ENCODE assay signal across 12 mouse cellular contexts in the genomic region with DNA sequence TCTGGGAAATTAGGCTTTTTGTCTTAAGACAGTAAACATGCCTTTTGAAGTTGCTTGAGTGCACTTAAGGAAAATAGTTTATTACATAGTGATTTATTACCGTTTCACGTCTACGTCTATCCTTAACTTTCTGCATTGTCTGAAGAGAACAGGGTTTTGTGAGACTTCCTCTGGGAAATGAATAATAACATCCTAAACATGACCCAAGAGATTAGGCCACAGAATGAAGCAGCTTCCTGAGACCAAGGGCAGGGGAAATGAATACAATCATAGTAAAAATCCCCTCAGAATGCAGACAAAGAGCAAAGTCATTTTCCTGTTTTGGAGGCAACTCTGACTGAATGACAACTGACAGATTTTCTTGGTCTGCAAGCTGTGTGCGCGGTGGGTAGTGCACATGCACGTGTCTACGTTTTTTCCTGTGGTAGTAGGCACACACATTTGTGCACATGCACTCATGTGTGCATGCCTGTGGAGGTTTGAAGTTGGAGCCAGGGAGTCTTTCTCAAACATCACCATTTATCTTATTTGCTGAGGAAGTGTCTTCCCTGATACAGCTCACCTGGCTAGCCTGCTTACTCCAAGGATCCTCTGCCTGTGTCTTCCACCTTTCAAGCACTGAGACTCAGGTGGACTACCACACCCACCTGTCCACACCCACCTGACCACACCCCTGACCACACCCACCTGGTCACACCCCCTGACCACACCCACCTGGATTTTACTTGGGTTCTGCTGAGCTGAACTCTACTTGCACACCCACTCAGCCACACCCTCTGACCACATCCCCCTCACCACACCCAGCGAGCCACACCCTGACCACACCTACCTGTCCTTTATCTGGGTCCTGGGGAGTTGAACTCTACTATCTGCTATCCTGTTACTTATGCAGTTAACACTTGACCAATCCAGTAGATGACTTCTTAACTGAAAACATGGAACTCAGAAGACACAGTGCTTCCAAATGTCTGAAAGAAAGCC. TPM values are rescaled to one million over a fixed set of nuclear protein-coding genes. Genes with fewer than 3 reads are reported as not detected.
DNase-seq lines count a peak whose midpoint lies in the region; ATAC-seq and TF ChIP-seq lines count a peak whose summit lies in the region.
"Had no signal": no experiment of that assay in that cellular context is flagged by ENCODE, and none has a peak within 500 bp of the region (broad histone marks: within the 10 kb centered on the region; RNA-seq: fewer than 3 reads in every experiment).

No protein-coding gene starts in this region.

- H3K4me2 ChIP-seq in CH12.LX (ENCODE audit: insufficient read depth, low read depth, poor library complexity, severe bottlenecking) = no peak overlapping the region
- no peak overlapping the region for H3K4me2 ChIP-seq in liver, embryonic 16.5 days (ENCODE audit: low read depth, low read length)
- H3K4me2 ChIP-seq in forebrain, embryonic 16.5 days (ENCODE audit: low read length) = no peak overlapping the region
- H3K4me2 ChIP-seq: forebrain, embryonic 12.5 days; stomach, embryonic 15.5 days had no signal

- dilution Hi-C loops in CH12.LX (cut with MboI; ENCODE audit: extremely low pct_ligation_motif_present, extremely low pct_unique_long_range_greater_than_20kb, low sequenced_read_pairs) = no loop called here

- in situ Hi-C loops in CH12.LX (cut with MboI; ENCODE audit: low pct_ligation_motif_present, low pct_unique_long_range_greater_than_20kb, low sequenced_read_pairs) = no loop called here

- peak; percentile 32 for ATAC-seq in liver, embryonic 16.5 days (ENCODE audit: low read depth)
- ATAC-seq in forebrain, embryonic 16.5 days = no peak

- TF ChIP-seq RAD21 in CH12.LX (IDR thresholded peaks at IDR 0.05; ENCODE audit: low read depth, low read length) = no peak

- TF ChIP-seq EP300 in CH12.LX (IDR thresholded peaks at IDR 0.05; ENCODE audit: low read length) = no peak

- H3K4me3 ChIP-seq in kidney, adult 2 months (ENCODE audit: insufficient read depth, low read depth, low read length) = no peak overlapping the region
- H3K4me3 ChIP-seq in CH12.LX (replicated peaks in 1 of 3; ENCODE audit: low read depth in 2 of 3, low read length in 2 of 3, poor library complexity in 1 of 3) = no peak overlapping the region
- H3K4me3 ChIP-seq in liver, embryonic 16.5 days (ENCODE audit: low read depth, low read length) = no peak overlapping the region
- H3K4me3 ChIP-seq in forebrain, embryonic 16.5 days (replicated peaks; ENCODE audit: low read length) = no peak overlapping the region
- H3K4me3 ChIP-seq: forebrain, embryonic 12.5 days; stomach, embryonic 15.5 days had no signal

- no peaks in the 10 kb centered on the region for H3K79me2 ChIP-seq in CH12.LX (replicated peaks; ENCODE audit: control insufficient read depth, extremely low read depth, insufficient read depth, poor library complexity, severe bottlenecking)

- 75% methylated on average over 8 of the region's 8 CpGs for WGBS in kidney, adult 2 months
- WGBS in liver, embryonic 16.5 days (ENCODE audit: insufficient replicate concordance) = 38% methylated on average over 8 of the region's 8 CpGs
- 92% methylated on average over 8 of the region's 8 CpGs for WGBS in forebrain, embryonic 16.5 days

- H3K27me3 ChIP-seq in kidney, adult 2 months (replicated peaks; ENCODE audit: control insufficient read depth, insufficient read depth, low read length) = no peaks in the 10 kb centered on the region
- no peaks in the 10 kb centered on the region for H3K27me3 ChIP-seq in CH12.LX (replicated peaks)
- no peaks in the 10 kb centered on the region for H3K27me3 ChIP-seq in liver, embryonic 16.5 days (ENCODE audit: control insufficient read depth, insufficient read depth, low read depth, low read length)
- H3K27me3 ChIP-seq in forebrain, embryonic 16.5 days (replicated peaks; ENCODE audit: control insufficient read depth, insufficient read depth, low read length) = no peaks in the 10 kb centered on the region
- H3K27me3 ChIP-seq: forebrain, embryonic 12.5 days; stomach, embryonic 15.5 days had no signal

- no peaks in the 10 kb centered on the region for H3K4me1 ChIP-seq in kidney, adult 2 months (ENCODE audit: control insufficient read depth, insufficient read depth, low read length)
- peaks cover 0 to 9% of the 10 kb centered on the region in 2 experiments; a peak in 2 of 4 replicates for H3K4me1 ChIP-seq in CH12.LX (ENCODE audit: control insufficient read depth in 1 of 2, insufficient read depth in 2 of 2)
- H3K4me1 ChIP-seq in liver, embryonic 16.5 days (ENCODE audit: control insufficient read depth, low read depth, low read length) = no peaks in the 10 kb centered on the region; the same call in 1 of the 2 replicates
- H3K4me1 ChIP-seq in forebrain, embryonic 16.5 days (replicated peaks; ENCODE audit: control insufficient read depth, insufficient read depth, low read length) = no peaks in the 10 kb centered on the region
- H3K4me1 ChIP-seq: forebrain, embryonic 12.5 days; stomach, embryonic 15.5 days had no signal

- peak; percentile 42 for DNase-seq in kidney, adult 2 months
- no peak for DNase-seq in kidney, adult 18-20 months
- DNase-seq in CH12.LX (ENCODE audit: extremely low read depth) = peak; percentile 8
- DNase-seq in c-Kit-positive CD71-positive TER-119-negative erythroid progenitor cells, embryonic 14.5 days (ENCODE audit: low read depth) = peak; percentile 15
- DNase-seq in ovary, postnatal 10 days (ENCODE audit: low spot score) = no peak
- no peak for DNase-seq in adrenal gland, postnatal 10 days
- DNase-seq: cerebellum, adult 11 months; retina, postnatal 1 day had no signal

- H3K9me3 ChIP-seq in CH12.LX (replicated peaks; ENCODE audit: low read length) = no peaks in the 10 kb centered on the region
- H3K9me3 ChIP-seq in liver, embryonic 16.5 days (replicated peaks; ENCODE audit: control insufficient read depth, low read length) = no peaks in the 10 kb centered on the region
- H3K9me3 ChIP-seq in forebrain, embryonic 16.5 days (ENCODE audit: control insufficient read depth, low read length) = no peaks in the 10 kb centered on the region
- H3K9me3 ChIP-seq: forebrain, embryonic 12.5 days; stomach, embryonic 15.5 days had no signal

- TF ChIP-seq POLR2A in kidney, adult 2 months (IDR thresholded peaks at IDR 0.05; ENCODE audit: low read depth, low read length) = no peak
- no peak for TF ChIP-seq POLR2A in CH12.LX (IDR thresholded peaks at IDR 0.05; ENCODE audit: low read depth, low read length)

- no peak for TF ChIP-seq CTCF in kidney, adult 2 months (conservative IDR thresholded peaks at IDR 0.05; ENCODE audit: insufficient read depth, insufficient read length, low read depth, low read length)
- no peak for TF ChIP-seq CTCF in CH12.LX (conservative IDR thresholded peaks at IDR 0.05 in 1 of 2, IDR thresholded peaks at IDR 0.05 in 1 of 2; ENCODE audit: low read depth in 2 of 2, low read length in 2 of 2)

- H3K27ac ChIP-seq in kidney, adult 2 months (ENCODE audit: insufficient read depth, low read depth, low read length) = no peak overlapping the region
- no peak overlapping the region for H3K27ac ChIP-seq in CH12.LX (ENCODE audit: insufficient read depth, low read depth)
- H3K27ac ChIP-seq in liver, embryonic 16.5 days (ENCODE audit: low read length) = no peak overlapping the region
- H3K27ac ChIP-seq in forebrain, embryonic 16.5 days (ENCODE audit: low read length) = no peak overlapping the region
- H3K27ac ChIP-seq: forebrain, embryonic 12.5 days had no signal

- H3K36me3 ChIP-seq in kidney, adult 2 months (ENCODE audit: control insufficient read depth, insufficient read depth, low read length) = no peaks in the 10 kb centered on the region
- peaks cover 0 to 18% of the 10 kb centered on the region in 2 experiments for H3K36me3 ChIP-seq in CH12.LX (replicated peaks in 1 of 2; ENCODE audit: control insufficient read depth in 1 of 2, insufficient read depth in 1 of 2, low read length in 1 of 2)
- H3K36me3 ChIP-seq in liver, embryonic 16.5 days (ENCODE audit: control insufficient read depth, insufficient read depth) = no peaks in the 10 kb centered on the region
- no peaks in the 10 kb centered on the region; the same call in 1 of the 2 replicates for H3K36me3 ChIP-seq in forebrain, embryonic 16.5 days (ENCODE audit: control insufficient read depth, insufficient read depth)

- no peak overlapping the region for H3K9ac ChIP-seq in CH12.LX (ENCODE audit: insufficient read depth, low read depth)
- no peak overlapping the region for H3K9ac ChIP-seq in liver, embryonic 16.5 days (ENCODE audit: low read depth, low read length)
- no peak overlapping the region for H3K9ac ChIP-seq in forebrain, embryonic 16.5 days (replicated peaks; ENCODE audit: low read depth, low read length)
- H3K9ac ChIP-seq: forebrain, embryonic 12.5 days; stomach, embryonic 15.5 days had no signal

TF ChIP-seq in CH12.LX, 34 proteins besides CTCF, POLR2A, EP300 and RAD21:
- no peak for TF ChIP-seq PAX5 (IDR thresholded peaks at IDR 0.05; ENCODE audit: low read length)
- TF ChIP-seq IRF4 (IDR thresholded peaks at IDR 0.05; ENCODE audit: low read depth, low read length) = no peak
- TF ChIP-seq ZNF384 (IDR thresholded peaks at IDR 0.05; ENCODE audit: low read depth, low read length) = no peak
- TF ChIP-seq NELFE (IDR thresholded peaks at IDR 0.05; ENCODE audit: low read depth, low read length) = no peak
- TF ChIP-seq USF2 (conservative IDR thresholded peaks at IDR 0.05; ENCODE audit: low read depth, low read length) = no peak
- TF ChIP-seq MAFK (IDR thresholded peaks at IDR 0.05; ENCODE audit: insufficient replicate concordance, low read length) = no peak
- no peak for TF ChIP-seq CHD1 (IDR thresholded peaks at IDR 0.05; ENCODE audit: low read depth, low read length)
- TF ChIP-seq MYC (IDR thresholded peaks at IDR 0.05; ENCODE audit: low read depth, low read length) = no peak
- no peak for TF ChIP-seq MEF2A (IDR thresholded peaks at IDR 0.05; ENCODE audit: borderline replicate concordance, low read depth, low read length)
- TF ChIP-seq RCOR1 (conservative IDR thresholded peaks at IDR 0.05; ENCODE audit: low read depth, low read length) = no peak
- no peak for TF ChIP-seq ETS1 (conservative IDR thresholded peaks at IDR 0.05; ENCODE audit: low read depth, low read length)

RNA-seq across cellular contexts. Expression of gene Atrnl1, which starts 47.6 kb away (rescaled TPM):
- polyA plus RNA-seq in kidney, adult 2 months (2012; rRNA removed) = 13.4 and 13.7 TPM in 2 replicates
- total RNA-seq in CH12.LX (2012; rRNA removed) (1.5 and 1.9 TPM in 2 replicates), CH12.LX (2014; rRNA removed) (1.9 and 2.1 TPM in 2 replicates)
- polyA plus RNA-seq in CH12.LX (2012; ENCODE audit: insufficient read length, low read depth) = 1.7 and 1.9 TPM in 2 replicates
- 0.50 and 0.60 TPM in 2 replicates for polyA plus RNA-seq in liver, embryonic 16.5 days (2015; fragmentation: Nextera tagmentation; extraction: Ambion mirVana)
- 10 to 100 TPM; 25.3 to 33.2 TPM for total RNA-seq in adrenal gland, postnatal 10 days (2021)
- 8.3 and 9.0 TPM in 2 replicates for polyA plus RNA-seq in forebrain, embryonic 16.5 days (2015; fragmentation: Nextera tagmentation; extraction: Ambion mirVana)

Comparison
In these comparisons a context has a peak if more than half of its experiments do, and no peak if none do; other contexts are left out.
1. DNase-seq: peak in kidney, adult 2 months (single experiment), CH12.LX (single experiment) and c-Kit-positive CD71-positive TER-119-negative erythroid progenitor cells, embryonic 14.5 days (single experiment); none in kidney, adult 18-20 months (single experiment), ovary, postnatal 10 days (single experiment) and adrenal gland, postnatal 10 days (single experiment).